Mouse (Mus musculus) heart, embryonic 14.5 days (tissue): ENCODE results near the gene Ina. TPM values are rescaled to one million over a fixed set of nuclear protein-coding genes. Genes with fewer than 3 reads are reported as not detected.
"Not testable (repeated sequence)": the region's sequence is repeated elsewhere in the genome, so short reads cannot be mapped to it uniquely, and the experiment has no call there.

Experiments used
- ATAC-seq: fragments of 200-750 bp; cut with Nextera tagmentation; 2 replicates; pipeline ENCODE4 v1.8.0; 2017; ENCODE audit warnings: low read depth, moderate TSS enrichment; ENCODE audit not compliant: insufficient number of reproducible peaks, insufficient read depth, low FRiP score
- H3K27ac ChIP-seq, 2 experiments: fragments of 200-500 bp in 1 of 2; fragments of 300-500 bp in 1 of 2; sonication (generic) in 1 of 2; replicated peaks in 1 of 2; 2 replicates each; pipeline ENCODE4 v1.5.1; 2012 to 2014; ENCODE audit warnings: low read depth in 2 of 2, low read length in 2 of 2, control low read depth in 1 of 2, mild to moderate bottlenecking in 1 of 2, mixed read lengths in 1 of 2; ENCODE audit not compliant: control insufficient read depth in 1 of 2, insufficient read depth in 1 of 2
- H3K27me3 ChIP-seq: fragments of 300-500 bp; sonication (generic); 2 replicates; pipeline ENCODE4 v1.6.1; 2014; ENCODE audit warnings: mild to moderate bottlenecking, low read length, control low read depth; ENCODE audit not compliant: control insufficient read depth, insufficient read depth
- H3K36me3 ChIP-seq: fragments of 300-500 bp; sonication (generic); 2 replicates; pipeline ENCODE4 v1.6.1; 2014; ENCODE audit warnings: mild to moderate bottlenecking, control low read depth, low read length, mixed read lengths; ENCODE audit not compliant: control insufficient read depth, insufficient read depth
- H3K4me1 ChIP-seq, 2 experiments: fragments of 200-500 bp in 1 of 2; fragments of 300-500 bp in 1 of 2; sonication (generic) in 1 of 2; 2 replicates each; pipeline ENCODE4 v1.6.1; 2012 to 2014; ENCODE audit warnings: low read length in 2 of 2, control low read depth in 1 of 2, mixed read lengths in 1 of 2; ENCODE audit not compliant: control insufficient read depth in 2 of 2, insufficient read depth in 2 of 2
- H3K4me2 ChIP-seq: fragments of 300-500 bp; sonication (generic); 2 replicates; pipeline ENCODE4 v1.6.1; 2014; ENCODE audit warnings: mild to moderate bottlenecking, low read length
- H3K4me3 ChIP-seq, 2 experiments: fragments of 200-500 bp in 1 of 2; fragments of 300-500 bp in 1 of 2; sonication (generic) in 1 of 2; 2 replicates each; pipeline ENCODE4 v1.5.1; 2012 to 2014; ENCODE audit warnings: low read length in 2 of 2, mild to moderate bottlenecking in 2 of 2, control low read depth in 1 of 2, low read depth in 1 of 2, moderate library complexity in 1 of 2; ENCODE audit not compliant: control insufficient read depth in 1 of 2, insufficient read depth in 1 of 2
- H3K9ac ChIP-seq: fragments of 300-500 bp; sonication (generic); 2 replicates; pipeline ENCODE4 v1.6.1; 2014; ENCODE audit warnings: mild to moderate bottlenecking, low read length
- H3K9me3 ChIP-seq: fragments of 300-500 bp; sonication (generic); 2 replicates; pipeline ENCODE4 v1.6.1; 2016; ENCODE audit warnings: low read length, control low read depth; ENCODE audit not compliant: control insufficient read depth
- WGBS: fragments of 180-500 bp; shearing (Covaris S2); extraction: QIAGEN DNeasy Blood & Tissue Kit; methylation state at CpG from one replicate; pipeline ENCODE4 v1.1.7; 2014; 5-methylcytosine and 5-hydroxymethylcytosine counted together
- polyA plus RNA-seq: library from polyadenylated mRNA; unstranded; fragments of >200 nt; fragmentation: Nextera tagmentation; extraction: Ambion mirVana; gene quantifications from 2 replicates; pipeline ENCODE4 v1.2.1, GENCODE M21; 2014

Ina gene
- polyA plus RNA-seq, 1 experiment from 2014 or later: 0.30 TPM

GRCm38 (mm10) chr19:46978069-46978468 is 36.4 kb upstream of the Ina start:
- H3K36me3 ChIP-seq, H3K4me3 ChIP-seq, H3K27me3 ChIP-seq, H3K4me2 ChIP-seq, H3K27ac ChIP-seq, H3K9ac ChIP-seq, H3K9me3 ChIP-seq, ATAC-seq: not testable (repeated sequence)
- H3K4me1 ChIP-seq: peaks cover 15 to 17% of the 10 kb centered on the region in 2 experiments
- 85% methylated on average over 3 of the region's 3 CpGs for WGBS

GRCm38 (mm10) chr19:46978920-46979780 is 35.3 kb upstream of the Ina start:
- Histone ChIP-seq H3K4me2 (no peak overlapping the region), H3K36me3 (no peaks in the 10 kb centered on the region), H3K9me3 (no peaks in the 10 kb centered on the region), H3K4me1 (peaks cover 15 to 17% of the 10 kb centered on the region in 2 experiments; a peak in 3 of 4 replicates), H3K27ac (no peak overlapping the region), H3K27me3 (no peaks in the 10 kb centered on the region), H3K4me3 (no peak overlapping the region), H3K9ac (no peak overlapping the region)
- no peak for ATAC-seq
- WGBS: 68% methylated on average over 17 of the region's 17 CpGs

GRCm38 (mm10) chr19:46979781-46980105 is 34.8 kb upstream of the Ina start:
- 55% methylated on average over 3 of the region's 3 CpGs for WGBS
- Histone ChIP-seq H3K9ac (no peak overlapping the region), H3K36me3 (no peaks in the 10 kb centered on the region), H3K4me3 (no peak overlapping the region), H3K9me3 (no peaks in the 10 kb centered on the region), H3K4me1 (peaks cover 15 to 17% of the 10 kb centered on the region in 2 experiments; a peak in 3 of 4 replicates), H3K27ac (no peak overlapping the region), H3K4me2 (no peak overlapping the region), H3K27me3 (no peaks in the 10 kb centered on the region)
- no peak for ATAC-seq

- no peak overlapping the region for H3K9ac ChIP-seq
- peaks cover 3 to 4% of the 10 kb centered on the region in 2 experiments; a peak in 1 of 4 replicates for H3K4me1 ChIP-seq
- H3K9me3 ChIP-seq: no peaks in the 10 kb centered on the region
- no peak overlapping the region for H3K27ac ChIP-seq
- H3K36me3 ChIP-seq: no peaks in the 10 kb centered on the region
- H3K4me2 ChIP-seq: no peak overlapping the region
- H3K27me3 ChIP-seq: no peaks in the 10 kb centered on the region
- 49% methylated on average over 6 of the region's 6 CpGs for WGBS
- ATAC-seq: no peak
- no peak overlapping the region for H3K4me3 ChIP-seq
Observed at GRCm38 (mm10) chr19:46981462-46981861, 33.0 kb upstream of the Ina start.

GRCm38 (mm10) chr19:46983352-46983965 is 31.0 kb upstream of the Ina start:
- Histone ChIP-seq H3K4me2 (no peak overlapping the region), H3K27me3 (no peaks in the 10 kb centered on the region), H3K9me3 (no peaks in the 10 kb centered on the region), H3K4me3 (no peak overlapping the region), H3K9ac (no peak overlapping the region; the same call in 1 of the 2 replicates), H3K27ac (no peak overlapping the region), H3K4me1 (peaks cover 5 to 9% of the 10 kb centered on the region in 2 experiments; a peak in 3 of 4 replicates), H3K36me3 (no peaks in the 10 kb centered on the region)
- WGBS: 74% methylated on average over 14 of the region's 14 CpGs
- no peak for ATAC-seq

GRCm38 (mm10) chr19:46983966-46984380 is 30.5 kb upstream of the Ina start:
- Histone ChIP-seq H3K4me2 (no peak overlapping the region), H3K9me3 (no peaks in the 10 kb centered on the region), H3K36me3 (no peaks in the 10 kb centered on the region), H3K27me3 (no peaks in the 10 kb centered on the region), H3K4me1 (peaks cover 6 to 9% of the 10 kb centered on the region in 2 experiments; a peak in 3 of 4 replicates), H3K4me3 (no peak overlapping the region), H3K27ac (no peak overlapping the region), H3K9ac (no peak overlapping the region; the same call in 1 of the 2 replicates)
- WGBS: 44% methylated on average over 11 of the region's 11 CpGs
- ATAC-seq: no peak

GRCm38 (mm10) chr19:46984726-46985622 is 29.5 kb upstream of the Ina start:
- no peaks in the 10 kb centered on the region for H3K27me3 ChIP-seq
- H3K4me1 ChIP-seq: peaks cover 5 to 9% of the 10 kb centered on the region in 2 experiments; a peak in 3 of 4 replicates
- no peaks in the 10 kb centered on the region for H3K36me3 ChIP-seq
- no peak for ATAC-seq
- no peak overlapping the region for H3K27ac ChIP-seq
- WGBS: 83% methylated on average over 13 of the region's 13 CpGs
- no peak overlapping the region for H3K9ac ChIP-seq
- H3K4me2 ChIP-seq: no peak overlapping the region
- no peaks in the 10 kb centered on the region for H3K9me3 ChIP-seq
- H3K4me3 ChIP-seq: no peak overlapping the region
